Mouse (Mus musculus) large intestine, adult 2 months (tissue): ENCODE measurements at regions not wholly inside any gene's neighbourhood (a gene's known extent, or its start where the extent isn't known, plus 50 kb on each side); places are given as distances from the start of the nearest gene placed in this dataset.

ENCODE experiments used
- DNase-seq: peaks from one replicate; pipeline ENCODE4 v3.0.0-alpha.2; 2012; ENCODE audit warnings: low read depth, low spot score
- WGBS: fragments of 180-500 bp; shearing (Covaris S2); methylation state at CpG from one replicate; pipeline ENCODE4 v1.1.7; 2018; 5-methylcytosine and 5-hydroxymethylcytosine counted together

DNA sequence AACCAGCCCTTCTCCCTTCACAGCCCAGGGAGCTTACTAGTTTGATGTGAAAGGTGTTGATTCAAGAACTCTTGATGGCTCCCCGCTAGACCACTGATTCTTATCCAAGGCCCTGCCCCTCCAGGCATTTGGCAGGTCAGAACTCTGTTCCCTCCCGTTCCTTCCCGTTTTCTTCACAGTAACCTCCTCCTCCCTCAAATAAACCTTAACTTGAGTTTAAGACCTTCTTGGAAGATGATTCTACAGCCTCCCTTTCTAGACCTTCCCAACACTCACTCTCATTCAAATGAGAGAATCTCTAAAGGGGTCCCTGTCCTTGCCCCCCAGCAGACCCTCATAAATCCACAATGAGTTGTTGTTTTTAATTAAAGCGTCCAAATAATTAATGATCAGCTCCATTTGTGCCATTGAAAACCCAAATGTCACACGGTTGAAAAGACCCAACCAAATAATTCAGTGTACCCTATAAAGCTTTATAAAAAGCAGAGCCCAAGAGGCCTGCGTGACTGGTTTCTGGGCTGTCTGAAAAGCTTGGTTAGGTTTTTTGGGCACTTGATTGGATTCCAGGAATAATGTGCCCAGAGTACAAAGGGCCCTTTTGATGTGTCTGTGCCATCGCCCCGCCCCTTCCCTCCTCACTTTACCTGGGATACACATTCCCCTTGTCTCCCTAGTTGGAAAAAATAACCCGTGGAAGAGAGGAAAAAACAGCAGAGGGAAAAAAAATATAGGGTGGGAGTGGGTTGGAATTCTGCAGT is 532.7 kb downstream of the Tns1 start:
- WGBS = 61% methylated on average over 9 of the region's 9 CpGs
- no peak for DNase-seq

DNA sequence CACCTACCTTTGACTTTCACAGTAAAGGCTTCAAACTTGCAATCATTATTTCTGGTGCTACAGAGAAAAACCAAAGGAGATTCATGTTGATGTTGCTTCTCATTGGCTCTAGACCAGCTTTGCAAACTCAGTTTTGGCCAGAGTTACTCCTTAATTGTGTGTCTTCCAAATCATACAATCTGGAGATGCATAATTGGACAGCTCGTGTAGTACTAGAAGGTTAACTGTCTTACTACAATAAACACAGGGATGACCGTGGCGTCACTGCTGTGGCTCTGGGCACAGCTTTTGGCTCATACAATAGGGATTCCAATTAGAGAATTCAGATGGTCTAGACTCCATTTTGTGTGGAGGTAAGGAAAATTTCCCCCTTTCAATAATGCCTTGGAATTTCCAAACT is 544.6 kb downstream of the Tns1 start:
- 54% methylated on average over 3 of the region's 3 CpGs for WGBS
- no peak for DNase-seq

DNA sequence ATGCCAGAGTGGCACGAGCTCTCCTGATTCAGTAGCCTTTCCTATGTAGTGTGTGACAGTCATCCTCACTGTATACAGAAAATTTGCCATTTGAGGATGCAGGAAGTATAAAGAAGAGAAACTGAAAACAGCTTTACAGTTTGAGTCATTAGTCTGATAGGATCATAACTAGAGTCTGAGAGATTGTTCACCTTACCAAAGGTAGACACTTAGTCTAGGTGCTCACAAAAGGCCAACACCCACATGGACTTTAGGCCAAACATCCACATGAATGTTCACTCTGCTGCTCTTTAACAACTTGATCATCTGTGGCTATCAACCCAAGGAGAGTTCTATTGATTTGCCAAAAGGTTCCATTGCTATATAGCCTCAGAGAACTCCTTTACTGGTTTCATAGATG is 547.2 kb downstream of the Tns1 start:
- no peak for DNase-seq

DNA sequence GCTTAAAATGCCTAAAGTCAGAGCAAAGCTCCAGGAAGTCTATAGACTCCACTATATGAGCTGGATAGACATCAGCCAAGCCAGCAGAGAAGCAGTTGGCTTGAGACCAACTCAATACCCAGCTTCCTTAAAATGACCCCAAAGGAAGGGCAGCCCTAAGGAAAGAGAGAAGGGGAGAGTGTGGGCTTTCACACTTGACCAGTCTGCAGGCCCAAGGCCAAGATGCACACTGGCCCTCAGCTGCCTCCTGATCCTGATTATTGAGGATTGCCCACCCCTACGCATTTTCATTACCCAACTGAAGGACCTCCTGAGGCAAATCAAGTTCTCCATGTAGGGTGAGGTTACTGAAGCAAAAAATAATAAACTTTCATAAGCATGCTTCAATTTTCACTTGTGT is 548.6 kb downstream of the Tns1 start:
- DNase-seq = no peak
- 85% methylated on average over 1 of the region's 1 CpGs for WGBS

More for the DNA sequence above, 547.2 kb downstream of the Tns1 start:
- 91% methylated on average over 1 of the region's 1 CpGs for WGBS

- 86% methylated on average over 3 of the region's 3 CpGs for WGBS
- no peak for DNase-seq
These were observed 553.3 kb downstream of the Tns1 start for GRCm38 (mm10) chr1:73570944-73571343.

DNA sequence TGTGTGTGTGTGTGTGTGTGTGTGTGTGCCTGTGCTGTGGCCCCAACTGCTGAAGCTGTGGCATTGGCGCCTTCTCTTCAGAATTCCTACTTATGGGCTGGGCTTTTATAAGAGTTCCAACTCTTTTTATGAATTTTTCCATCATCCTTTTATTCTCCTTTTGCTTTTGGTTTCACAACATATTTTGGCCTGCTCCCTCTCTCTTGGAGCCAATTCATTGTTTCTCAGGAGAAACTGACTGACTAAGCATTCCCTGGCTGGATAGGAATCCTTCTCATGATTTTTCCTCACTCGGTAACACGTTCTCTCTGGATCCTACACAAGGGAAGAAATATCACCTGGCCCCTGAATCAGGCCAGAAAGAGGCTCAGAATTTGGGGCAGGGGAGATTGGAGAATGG is 551.1 kb upstream of the Tnp1 start:
- no peak for DNase-seq
- WGBS = 75% methylated on average over 3 of the region's 3 CpGs

GRCm38 (mm10) chr1:73560594-73560993 is 544.9 kb upstream of the Tnp1 start:
- DNase-seq = no peak
- WGBS = 85% methylated on average over 1 of the region's 1 CpGs

GRCm38 (mm10) chr1:73547877-73548276 is 532.2 kb upstream of the Tnp1 start:
- 74% methylated on average over 3 of the region's 3 CpGs for WGBS
- no peak for DNase-seq

DNA sequence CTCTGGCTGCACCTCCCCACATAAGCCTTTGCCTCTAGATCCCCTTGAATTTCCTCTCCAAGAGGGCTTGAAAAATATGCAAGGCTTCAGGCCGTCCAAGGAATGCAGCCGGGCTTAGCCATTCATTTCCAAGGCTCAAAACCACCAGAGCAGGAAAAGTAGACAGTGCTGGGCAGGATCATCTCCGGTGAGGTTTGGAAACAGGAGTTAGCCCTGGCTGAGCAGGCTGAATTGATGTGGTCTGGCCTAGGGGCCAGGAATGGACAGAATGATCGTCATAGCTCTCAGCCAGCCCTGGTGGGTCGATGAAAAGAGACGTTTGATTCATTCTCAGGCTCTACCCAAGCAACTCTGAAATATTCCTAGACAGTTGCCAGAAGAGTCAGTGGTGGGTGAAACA is 529.7 kb upstream of the Tnp1 start:
- WGBS = 67% methylated on average over 6 of the region's 6 CpGs
- no peak for DNase-seq

DNA sequence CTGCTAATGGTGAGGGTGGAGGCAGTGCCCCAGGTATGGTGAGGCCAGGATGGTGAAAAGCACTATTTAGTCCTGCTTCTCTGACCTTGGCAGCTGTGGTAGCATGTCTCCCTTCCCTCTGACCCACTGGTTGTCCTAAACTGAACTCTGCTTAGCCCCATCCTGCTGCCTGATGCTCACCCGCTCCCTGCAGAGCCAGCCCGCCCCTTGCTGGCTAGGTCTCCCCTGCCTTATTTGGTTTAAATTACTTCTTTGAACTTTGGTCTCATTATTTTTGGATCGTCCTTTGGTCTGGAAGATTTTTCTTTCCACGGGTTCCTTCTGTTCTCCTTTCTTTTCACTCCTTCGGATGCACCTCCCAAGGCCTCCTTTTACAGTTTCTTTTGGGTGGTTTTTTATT is 525.7 kb upstream of the Tnp1 start:
- WGBS = 13% methylated on average over 5 of the region's 5 CpGs
- DNase-seq = no peak

- no peak for DNase-seq
- 29% methylated on average over 2 of the region's 2 CpGs for WGBS
These were observed 522.7 kb upstream of the Tnp1 start for GRCm38 (mm10) chr1:73538420-73538871.

- DNase-seq = no peak
- WGBS = 84% methylated on average over 4 of the region's 4 CpGs
These were observed 520.1 kb upstream of the Tnp1 start for GRCm38 (mm10) chr1:73535726-73536265.

- 74% methylated on average over 3 of the region's 3 CpGs for WGBS
These were observed 517.8 kb upstream of the Tnp1 start for GRCm38 (mm10) chr1:73533526-73533925.

GRCm38 (mm10) chr1:73532316-73532715 is 516.6 kb upstream of the Tnp1 start:
- 91% methylated on average over 4 of the region's 4 CpGs for WGBS

More at GRCm38 (mm10) chr1:73533526-73533925, 517.8 kb upstream of the Tnp1 start:
- no peak for DNase-seq

DNA sequence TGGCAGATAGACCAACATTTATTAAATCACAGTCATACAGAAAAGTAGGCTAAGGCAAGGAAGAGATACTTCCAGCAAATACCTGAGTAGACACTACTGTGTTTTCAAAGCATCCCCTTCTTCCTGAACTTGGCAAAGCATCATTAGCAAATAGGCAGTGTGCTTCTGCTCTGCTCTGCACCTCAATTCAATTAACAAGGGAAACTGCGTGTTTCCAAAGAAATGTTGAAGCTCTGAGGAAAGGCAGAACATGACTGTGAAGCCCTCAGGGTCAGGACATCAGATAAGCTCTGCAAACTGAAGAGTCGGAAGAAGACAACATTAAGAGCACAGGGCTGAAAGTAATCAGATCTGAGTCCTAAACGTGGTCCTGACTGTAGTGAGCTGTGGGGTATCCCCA is 516.1 kb upstream of the Tnp1 start:
- whole genome bisulfite sequencing = 58% methylated on average over 3 of the region's 3 CpGs
- DNase-seq = no peak

More at GRCm38 (mm10) chr1:73532316-73532715, 516.6 kb upstream of the Tnp1 start:
- DNase-seq = no peak

DNA sequence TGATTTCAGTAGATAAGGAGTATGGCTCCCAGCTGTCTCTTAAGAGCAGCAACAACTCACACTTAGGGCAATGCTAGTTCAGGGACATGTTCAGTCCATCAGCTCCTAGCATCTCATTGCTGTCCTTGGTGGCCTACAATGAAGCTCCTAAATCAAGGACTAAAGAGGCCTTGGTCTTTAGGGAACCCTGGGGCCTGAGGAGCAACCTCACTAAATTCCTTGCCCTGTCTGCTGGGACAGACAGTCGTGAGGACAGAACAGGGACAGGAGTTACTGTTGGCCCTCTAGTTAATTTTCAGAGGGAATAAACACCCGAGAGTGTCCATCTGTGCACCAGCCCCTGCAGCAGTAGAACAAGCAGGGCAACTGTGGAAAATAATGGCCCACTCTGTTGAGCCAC is 514.6 kb upstream of the Tnp1 start:
- WGBS = 39% methylated on average over 2 of the region's 2 CpGs
- no peak for DNase-seq

DNA sequence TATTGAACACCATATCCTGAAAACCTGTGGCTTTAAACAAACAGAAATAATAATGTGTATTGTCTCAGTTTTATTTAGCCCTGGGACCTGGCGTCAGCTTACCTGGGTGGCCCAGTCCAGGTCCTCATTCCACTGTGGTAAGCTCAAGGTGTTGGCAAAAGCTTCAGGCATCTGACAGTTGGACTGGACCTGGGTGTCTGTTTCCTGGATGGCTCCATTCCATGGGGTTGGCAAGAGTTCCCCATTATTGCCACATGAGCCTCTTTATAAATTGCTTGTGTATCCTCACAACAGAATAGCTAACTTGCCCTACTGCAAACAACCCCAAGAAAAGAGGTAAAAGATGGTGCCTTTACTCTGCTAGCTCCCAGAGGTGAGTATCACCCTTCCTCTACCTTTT is 512.9 kb upstream of the Tnp1 start:
- 59% methylated on average over 1 of the region's 1 CpGs for WGBS
- no peak for DNase-seq

DNA sequence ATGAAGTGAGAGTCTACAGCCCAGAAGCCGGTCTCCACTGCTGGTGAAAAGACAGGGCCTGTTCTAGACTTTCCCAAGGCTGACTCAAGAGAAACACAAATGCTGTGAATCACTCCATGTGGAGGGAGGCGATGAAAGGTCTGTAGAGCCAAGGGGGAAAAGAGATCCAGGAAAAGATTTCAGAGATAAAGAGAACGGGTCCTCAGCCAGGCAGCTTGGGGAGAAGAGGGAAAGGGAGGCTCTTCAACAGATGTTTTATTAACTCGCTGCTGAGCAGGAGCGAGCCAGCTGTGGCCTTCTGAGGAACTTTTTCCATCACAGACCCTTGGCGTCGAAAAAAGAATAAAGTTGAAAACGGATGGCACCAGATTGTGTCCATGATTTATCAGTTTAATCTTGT is 500.7 kb upstream of the Tnp1 start:
- 69% methylated on average over 8 of the region's 8 CpGs for WGBS
- no peak for DNase-seq

DNA sequence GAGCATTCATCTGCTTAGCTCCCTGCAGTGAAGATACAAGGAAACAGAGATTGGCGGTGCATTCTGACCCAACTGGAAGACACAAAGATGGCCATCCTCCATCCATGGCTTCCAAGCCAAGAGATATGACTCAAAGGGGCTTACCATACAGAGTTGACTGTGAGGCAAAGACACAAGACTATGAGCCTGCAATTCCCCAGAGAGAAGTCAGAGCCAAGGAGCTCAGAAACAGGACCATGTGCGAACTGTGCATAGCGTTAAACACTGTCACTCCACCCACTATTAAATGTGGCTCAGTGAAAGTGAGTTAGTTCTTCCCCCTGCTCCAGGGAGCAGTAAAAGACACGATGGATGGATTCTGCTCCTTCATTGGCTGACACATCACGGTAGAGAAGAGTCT is 500.1 kb upstream of the Tnp1 start:
- 75% methylated on average over 5 of the region's 5 CpGs for WGBS
- DNase-seq = no peak

- DNase-seq = no peak
- 33% methylated on average over 5 of the region's 5 CpGs for WGBS
These were observed 498.1 kb upstream of the Tnp1 start for GRCm38 (mm10) chr1:73513822-73514221.

GRCm38 (mm10) chr1:73512836-73513235 is 497.1 kb upstream of the Tnp1 start:
- DNase-seq = no peak
- 96% methylated on average over 2 of the region's 2 CpGs for WGBS
